Mouse (Mus musculus) megakaryocyte, adult 5-6 weeks (primary cell): ENCODE measurements around the gene Plekhh2. TPM values are rescaled to one million over a fixed set of nuclear protein-coding genes. Genes with fewer than 3 reads are reported as not detected.
"Not testable (repeated sequence)": the region's sequence is repeated elsewhere in the genome, so short reads cannot be mapped to it uniquely, and the experiment has no call there.

Experiments used
- ATAC-seq: 2 replicates; pipeline ENCODE4 v1.8.0; 2016; ENCODE audit warnings: mild to moderate bottlenecking, inconsistent platforms; ENCODE audit not compliant: poor library complexity, severe bottlenecking
- total RNA-seq, 2 experiments: library from RNA; stranded (forward) in 1 of 2; stranded (reverse) in 1 of 2; fragments of 153-499, 151-499 nt in 1 of 2; fragments of 221-1000, 200-1000 nt in 1 of 2; gene quantifications; 2 replicates each; pipeline versions ENCODE4 v1.2.3 to v1.2.4; 2015 to 2017

The Plekhh2 gene
- total RNA-seq, 2 experiments from 2014 or later = 0.15 TPM; not detected in 1

DNA sequence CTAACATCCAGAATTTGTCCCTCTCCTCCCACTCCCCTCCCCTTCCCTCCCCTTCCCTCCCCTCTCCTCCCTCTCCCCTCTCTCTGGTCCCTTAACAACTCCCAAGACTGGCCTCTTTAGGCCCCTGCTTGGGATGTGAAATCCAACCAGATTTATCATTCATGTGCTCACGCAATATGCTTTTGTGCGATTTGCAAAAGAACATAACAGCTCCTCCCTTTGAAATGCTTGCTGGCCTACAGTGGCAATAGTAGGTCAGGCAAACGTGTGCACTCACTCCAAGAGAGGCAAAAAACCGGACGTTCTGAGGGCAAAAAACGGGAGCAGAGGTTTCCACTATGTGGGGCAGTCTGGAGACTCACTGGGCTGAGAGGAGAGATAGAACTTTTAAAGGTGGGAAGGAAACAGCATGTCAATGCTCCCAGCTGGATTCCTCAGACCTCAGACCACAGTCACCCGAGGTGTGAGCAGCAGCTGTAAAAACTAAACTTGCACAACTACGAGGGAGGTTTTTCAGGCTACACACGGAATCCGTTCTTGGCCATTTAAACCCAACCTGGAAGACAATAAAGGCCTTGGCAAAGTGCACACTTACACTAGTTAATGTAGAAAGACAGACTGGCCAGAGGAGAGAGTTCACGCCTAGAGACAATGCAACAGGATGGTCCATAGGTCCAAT, 595 bp upstream of the Plekhh2 start:
- ATAC-seq = no peak

DNA sequence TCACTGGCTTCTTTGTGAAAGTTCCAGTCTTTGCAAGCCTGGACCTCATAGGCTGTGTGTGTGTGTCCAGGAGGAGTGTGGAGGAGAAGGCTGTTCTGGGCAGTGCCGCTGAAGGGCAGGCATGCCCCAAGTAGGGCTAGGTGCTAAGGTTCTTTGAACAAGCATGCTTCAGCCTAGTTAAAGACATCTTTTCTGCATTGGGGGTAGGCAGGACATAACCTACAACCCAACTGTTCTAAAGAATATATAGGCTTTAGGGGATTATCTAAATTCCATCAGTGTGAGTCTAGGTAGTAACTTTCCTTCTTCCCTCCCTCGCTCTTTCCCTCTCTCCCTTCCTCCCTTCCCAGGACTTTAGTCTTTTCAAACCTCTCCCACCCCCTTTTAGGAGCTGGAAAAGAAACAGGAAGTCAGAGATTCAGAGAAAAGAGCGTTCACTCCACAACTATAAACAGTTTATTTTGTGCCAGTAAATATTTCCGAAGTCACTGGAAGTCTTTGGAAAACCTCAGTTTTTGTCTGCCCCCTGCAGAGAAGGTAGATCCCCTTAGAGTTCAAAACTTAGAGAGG, 906 bp downstream of the Plekhh2 start:
- peak; percentile 19; the same call in 1 of the 2 replicates for ATAC-seq

DNA sequence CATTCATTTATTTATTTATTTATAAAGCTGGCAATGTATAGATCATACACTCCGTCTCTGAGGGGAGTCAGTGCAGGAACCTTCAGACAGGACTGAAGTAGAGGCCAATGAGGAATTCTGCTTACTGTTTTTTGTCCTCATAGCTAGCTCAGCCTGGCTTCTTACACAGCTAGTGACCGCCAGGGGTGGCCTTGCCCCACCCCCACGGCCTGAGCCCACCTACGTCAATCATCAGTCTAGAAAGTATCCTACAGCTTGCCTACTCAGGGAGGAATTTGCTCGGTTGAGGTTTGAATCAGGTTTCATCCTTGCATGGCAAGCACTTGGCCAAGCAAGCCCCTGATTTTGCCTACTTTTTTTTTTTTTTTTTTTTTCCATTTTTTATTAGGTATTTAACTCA, 4.2 kb downstream of the Plekhh2 start:
- no peak for ATAC-seq

DNA sequence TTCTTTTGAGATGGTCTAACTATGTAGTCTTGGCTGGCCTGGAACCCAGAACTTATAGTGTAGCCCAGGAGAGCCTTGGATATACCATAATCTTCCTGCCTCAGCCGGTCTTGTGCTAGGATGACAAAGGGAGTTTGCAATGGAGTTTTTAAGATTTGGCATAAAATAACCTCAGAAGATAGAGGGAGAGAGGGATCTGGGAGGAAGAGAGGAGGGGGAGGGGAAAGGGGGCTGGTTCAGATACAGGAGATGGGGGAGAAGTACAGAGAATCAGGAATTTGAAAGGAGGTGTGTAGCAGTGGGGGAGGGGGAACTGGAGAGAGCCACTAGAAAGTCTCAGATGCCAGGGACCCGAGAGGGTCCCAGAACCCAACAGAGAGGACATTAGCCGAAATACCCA, 7.7 kb downstream of the Plekhh2 start:
- no peak for ATAC-seq

DNA sequence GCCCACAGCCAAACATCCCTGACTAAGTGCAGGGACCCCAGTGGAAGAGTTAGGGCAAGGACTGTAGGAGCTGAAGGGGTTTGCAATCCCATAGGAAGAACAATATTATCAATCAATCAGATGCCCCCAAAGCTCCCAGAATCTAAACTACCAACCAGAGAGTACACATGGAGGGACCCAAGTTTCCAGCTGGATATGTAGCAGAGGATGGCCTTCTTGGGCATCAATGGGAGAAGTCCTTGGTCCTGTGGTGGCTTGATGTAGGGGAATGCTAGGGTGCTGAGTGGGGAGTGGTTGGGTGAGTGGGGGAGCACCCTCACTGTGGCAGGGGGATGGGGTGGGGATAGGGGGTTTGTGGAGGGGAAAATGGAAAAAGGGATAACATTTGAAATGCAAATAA, 8.4 kb downstream of the Plekhh2 start:
- no peak for ATAC-seq

DNA sequence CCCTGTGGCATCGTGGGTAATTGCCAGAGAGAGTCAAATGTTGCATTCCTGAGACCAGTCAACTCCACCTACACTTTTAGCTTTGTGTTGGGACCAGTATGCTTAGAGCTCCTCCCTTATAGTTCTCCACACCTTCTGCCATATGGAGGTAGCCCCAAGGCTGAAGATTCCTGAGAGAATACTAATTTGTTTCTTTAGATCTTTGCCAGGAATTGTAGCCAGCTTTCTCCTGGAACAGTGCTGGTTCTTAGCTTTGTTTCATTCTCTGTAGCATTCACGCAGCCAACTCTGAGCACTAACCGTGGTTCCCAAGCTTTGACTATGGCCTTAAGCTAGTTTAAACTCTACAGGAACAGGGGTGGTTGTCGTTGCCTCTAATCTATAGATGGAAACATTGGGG, 17.7 kb downstream of the Plekhh2 start:
- ATAC-seq = no peak

DNA sequence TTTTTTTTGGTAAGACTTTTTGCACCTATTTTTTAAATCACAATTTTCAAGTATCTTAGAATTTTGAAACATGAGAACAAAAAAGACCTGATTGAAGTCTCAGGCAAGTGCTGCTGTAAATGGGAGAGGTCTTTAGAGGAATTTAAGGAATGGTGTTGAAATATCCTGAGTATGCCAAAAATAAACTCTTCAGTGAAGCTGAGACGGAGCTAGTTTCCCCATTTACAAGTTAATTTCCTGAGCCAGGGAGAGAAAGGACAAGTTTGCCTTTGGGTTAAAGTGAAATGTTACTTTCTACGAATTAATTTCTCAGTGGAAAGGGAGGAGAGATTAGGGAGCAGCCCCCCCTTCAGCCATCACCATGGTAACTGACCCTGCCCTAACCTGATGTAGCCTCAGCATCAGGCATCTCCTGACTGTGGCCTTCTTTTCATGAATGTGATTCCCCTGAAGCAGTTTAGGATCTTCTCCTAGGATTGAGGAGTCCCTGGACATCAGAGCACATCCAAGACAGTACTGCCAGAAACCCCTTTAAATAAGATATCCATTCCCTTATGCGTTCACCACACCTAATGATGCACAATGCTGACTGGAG, 18.6 kb downstream of the Plekhh2 start:
- no peak for ATAC-seq

DNA sequence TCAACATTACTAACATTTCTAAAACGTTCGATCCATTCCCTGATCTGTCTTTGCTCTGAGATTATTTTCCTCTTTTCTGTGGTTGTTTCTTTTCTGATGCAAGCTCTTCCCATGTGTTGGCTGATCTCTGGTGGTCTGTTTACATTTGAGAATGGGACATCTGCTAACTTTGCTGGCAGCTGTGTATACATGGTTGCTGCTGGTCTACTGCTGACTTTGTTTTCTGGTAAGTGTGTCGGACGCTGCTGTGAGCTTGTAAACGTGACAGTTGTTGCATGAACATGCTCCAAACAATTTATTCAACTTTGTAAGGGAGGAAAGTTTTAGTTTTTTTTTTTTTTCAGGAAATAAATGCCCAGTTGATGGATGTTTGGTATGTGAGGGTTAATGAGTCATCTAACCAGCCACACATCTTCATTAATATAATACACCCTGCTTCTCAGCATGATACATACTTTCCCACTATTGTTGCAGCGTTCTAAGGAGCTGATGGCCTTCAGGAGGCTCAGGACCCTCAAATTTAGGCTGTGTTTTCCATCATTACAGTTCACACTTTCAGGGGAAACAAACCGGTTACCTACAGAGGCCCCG, 21.3 kb downstream of the Plekhh2 start:
- ATAC-seq = no peak

DNA sequence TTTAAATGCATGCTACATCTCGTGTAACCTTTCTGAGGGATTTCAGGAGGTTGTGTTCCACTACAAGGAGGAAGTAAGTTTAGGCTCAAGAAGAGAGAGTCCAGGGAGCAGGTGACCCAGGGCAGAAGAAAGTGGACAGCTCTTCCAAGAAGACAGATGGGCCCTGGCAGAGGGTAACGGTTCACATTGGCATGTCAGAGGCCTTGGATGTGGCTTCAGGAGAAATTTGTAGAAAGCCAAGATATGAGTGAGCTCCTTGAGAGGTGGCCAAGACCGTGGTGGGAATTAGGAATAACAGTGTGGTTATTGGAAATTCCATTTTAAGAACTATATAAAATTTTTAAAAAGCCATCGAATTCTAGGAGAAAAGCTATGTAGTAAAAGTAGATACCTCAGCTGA, 22.1 kb downstream of the Plekhh2 start:
- no peak for ATAC-seq

DNA sequence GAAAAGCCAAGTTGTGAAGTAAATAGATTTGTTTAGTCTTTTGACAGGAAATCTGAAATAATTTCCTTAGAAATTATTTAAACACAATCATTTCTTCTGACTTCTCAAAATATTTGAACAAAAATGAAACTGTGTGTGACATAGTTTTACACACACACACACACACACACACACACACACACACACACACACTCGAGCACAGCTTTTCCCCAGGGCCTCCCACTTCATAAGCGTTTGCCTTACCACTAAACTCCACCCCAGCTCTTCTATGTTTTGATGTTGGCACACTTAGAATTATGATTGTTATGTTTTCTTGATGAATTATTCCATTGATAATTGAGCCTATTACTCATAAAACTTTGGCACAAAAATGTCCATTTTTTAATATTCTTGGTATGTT, 22.9 kb downstream of the Plekhh2 start:
- no peak for ATAC-seq

DNA sequence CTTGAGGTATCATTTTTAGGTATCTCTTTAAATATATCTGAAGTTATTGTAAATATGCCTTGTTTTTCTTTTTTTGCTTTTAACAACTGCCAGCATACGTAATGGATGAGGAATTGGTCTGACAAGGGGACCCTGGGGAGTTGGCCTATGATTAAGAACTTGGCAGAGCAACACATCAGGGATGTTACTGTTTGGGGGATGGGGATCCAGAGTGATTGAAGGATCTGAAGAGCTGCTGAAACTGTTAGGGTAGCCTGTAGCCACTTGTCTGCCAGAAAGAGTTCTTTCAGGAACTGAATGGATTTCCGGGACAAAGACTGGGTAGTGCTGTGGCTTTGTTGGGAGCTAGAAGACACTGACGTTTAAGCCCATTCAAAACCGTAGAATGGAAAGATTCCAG, 23.5 kb downstream of the Plekhh2 start:
- ATAC-seq = no peak

DNA sequence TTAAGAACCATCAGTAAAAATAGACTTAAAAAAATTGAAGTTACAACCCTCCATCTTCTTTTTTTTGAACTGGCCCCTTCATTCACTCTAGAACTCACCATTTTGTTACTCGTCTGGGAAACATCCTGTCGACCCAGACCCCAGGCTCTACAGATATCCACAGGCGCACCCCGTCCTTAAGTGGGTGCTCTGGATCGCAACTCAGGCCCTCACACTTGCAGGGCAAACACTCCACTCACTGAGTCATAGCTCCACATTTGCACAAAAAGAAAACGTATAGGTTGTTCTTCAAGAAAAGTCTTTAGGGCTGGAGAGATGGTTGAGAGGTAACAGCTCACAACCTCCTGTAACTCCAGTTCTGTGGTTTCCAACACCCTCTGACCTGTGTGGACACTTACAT, 25.6 kb downstream of the Plekhh2 start:
- no peak for ATAC-seq

DNA sequence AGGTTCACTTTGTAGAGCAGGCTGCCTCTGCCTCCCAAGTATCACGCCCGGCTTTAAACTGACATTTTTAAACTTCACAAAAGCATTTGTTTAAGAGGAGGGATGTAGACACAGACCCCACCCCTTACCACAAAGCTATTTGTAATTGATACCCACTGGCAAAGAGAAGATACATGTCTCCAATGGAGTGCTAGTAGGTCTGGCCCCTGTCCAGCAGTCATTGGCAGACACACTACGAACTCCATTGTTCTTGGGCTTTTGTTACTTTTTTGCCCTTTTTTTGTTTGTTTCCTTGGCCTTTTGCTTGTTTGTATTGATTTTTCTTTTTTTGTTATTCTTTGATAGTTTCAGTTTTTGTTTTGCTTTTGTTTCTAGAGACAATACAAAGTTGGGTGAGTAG, 26.3 kb downstream of the Plekhh2 start:
- ATAC-seq = no peak

DNA sequence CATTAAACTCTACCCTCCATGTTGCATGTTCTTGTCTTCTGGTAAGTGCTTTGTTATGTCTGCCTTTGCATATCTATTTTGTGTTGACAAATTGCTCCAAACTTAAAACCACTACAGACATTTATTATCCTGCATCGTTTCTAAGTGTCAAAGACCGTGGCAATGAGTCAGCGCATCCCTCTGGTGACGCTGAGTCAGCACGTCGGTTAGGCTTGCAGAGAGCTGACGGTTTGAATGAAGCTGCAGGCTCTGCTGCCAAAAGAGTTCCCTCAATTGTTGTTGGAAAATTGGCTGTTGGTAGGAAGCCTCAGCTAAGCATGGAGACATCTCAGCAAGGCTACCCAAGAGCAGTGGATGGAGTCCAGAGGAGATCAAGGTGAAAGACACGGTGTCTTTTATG, 28.9 kb downstream of the Plekhh2 start:
- ATAC-seq = 0 out of 2 replicates have a peak, but pooled peaks have one; percentile 59

DNA sequence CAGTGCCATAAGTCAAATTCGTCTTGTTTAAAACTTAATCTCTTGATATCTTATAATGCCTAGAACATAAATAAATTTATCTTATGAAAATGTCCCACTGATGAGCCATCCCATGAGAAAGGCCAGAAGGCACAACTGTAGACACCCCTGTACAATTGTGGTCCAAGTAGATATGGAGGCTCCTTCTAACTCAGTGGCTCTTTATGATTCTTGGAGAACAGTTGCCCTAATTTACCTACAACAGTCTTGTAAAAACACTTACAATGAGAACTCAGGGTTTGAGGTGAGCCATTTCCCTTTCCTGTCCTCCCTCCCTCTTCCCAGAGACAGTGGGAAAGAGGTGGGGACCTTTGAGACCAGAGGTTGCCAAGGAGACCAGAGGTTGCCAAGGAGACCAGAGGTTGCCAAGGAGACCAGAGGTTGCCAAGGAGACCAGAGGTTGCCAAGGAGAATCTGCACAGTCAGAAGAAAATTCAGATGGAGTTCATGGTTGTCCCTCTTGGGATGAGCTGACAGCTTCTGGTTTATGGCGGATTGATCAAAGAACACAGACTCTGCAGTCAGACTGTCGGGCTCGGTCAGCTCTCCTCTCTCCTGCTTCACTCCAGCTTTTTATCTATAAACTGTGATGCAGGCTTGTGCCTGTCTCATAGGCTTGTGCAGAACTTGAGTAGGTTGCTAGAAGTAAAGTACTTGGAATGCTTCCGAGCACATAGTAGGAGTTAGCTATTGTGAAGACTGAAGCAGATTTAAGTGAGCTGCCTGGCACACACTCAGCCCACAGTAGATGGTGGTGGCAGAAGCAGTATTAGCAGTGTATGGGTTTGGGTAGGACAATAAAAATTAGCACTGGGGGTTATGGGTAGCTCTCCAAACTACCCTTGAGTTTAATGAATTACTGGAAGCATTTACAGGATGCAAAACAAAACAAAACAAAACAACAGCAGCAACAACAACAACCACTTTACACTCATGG, 39.5 kb downstream of the Plekhh2 start:
- ATAC-seq = no peak

DNA sequence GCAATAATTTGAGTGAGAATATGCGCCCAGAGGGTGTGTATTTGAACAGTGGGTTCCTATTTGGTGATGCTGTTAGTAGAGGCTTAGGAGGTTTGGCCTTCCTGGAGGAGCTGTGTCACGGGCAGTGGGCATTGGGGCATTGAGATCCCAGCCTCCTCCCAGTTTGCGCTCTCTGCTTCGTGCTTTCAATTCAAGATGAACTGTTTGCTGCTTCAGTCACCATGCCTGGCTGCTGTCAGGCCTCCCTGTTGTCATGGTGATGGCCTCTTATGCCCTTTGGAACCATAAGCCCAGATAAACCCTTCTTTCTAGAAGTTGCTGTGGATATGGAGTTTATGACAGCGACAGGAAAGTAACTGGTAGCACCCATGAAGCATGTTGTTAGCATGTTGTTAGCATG, 40.5 kb downstream of the Plekhh2 start:
- no peak for ATAC-seq

DNA sequence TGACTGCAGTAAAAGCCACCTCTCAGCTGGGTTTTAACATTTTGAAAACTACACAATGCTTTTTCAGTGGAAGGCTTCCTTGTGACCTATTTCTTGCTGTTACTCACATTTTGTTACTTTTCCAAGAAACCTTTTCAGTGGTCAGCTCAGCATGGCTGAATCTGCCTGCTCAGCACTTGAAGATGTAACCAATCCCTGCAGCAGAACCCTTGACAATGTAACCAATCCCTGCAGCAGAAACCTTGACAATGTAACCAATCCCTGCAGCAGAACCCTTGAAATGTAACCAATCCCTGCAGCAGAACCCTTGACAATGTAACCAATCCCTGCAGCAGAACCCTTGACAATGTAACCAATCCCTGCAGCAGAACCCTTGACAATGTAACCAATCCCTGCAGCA, 52.6 kb downstream of the Plekhh2 start:
- ATAC-seq = not testable (repeated sequence)

DNA sequence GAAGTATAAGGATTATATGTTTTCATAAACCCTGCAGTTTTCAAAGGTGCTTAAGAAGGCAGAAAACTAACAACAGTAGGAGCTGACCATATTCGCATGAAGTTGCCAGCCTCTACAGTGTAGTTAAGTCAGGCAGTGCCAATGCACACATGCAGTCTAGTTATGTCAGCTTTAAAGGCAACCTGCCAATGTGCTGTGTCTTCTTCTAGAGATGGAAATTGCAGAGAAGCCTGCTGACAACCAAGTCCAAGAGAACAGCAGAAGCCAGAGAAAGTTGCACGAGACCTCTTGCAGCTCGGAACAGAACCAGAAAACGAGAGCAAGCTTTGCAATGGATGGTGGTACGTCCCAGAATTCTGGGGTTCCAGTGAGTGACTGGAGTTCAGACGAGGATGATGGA, 54.1 kb downstream of the Plekhh2 start:
- ATAC-seq = no peak

DNA sequence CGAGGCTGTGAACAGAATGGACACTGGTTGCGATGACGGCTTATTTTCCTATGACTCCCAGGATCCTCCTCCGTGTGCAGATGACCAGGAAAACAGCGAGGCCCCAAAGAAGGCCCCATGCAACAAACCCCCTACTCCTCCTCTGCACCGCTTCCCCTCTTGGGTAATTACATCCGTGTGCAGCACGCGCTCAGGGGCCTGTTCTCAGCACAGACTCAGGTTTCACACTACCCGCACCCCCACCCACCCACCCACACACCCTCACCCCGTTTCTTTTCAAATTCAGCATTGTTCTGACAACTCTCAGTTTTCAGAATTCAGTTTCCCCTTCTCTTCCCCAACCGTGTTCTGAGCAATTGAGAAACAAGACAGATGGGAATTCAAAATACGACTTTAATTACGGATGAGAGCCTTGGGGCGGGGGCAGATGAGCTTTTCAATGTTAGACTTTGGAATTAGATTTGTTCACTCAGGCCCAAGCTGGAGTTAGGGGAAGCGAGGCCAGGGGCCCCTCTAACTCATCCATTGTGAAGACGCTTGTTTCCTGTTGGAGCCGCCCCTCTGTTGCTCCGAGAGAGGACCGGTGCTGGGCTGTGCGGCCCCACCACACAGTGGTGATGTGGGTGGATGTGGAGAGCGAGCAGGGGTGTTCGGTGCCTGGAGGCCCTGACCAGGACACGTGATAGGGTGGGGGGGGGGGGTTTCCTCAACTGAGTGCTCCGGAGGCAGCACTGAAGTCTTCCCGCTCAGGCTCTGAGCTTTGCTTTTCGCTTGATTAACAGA, 55.3 kb downstream of the Plekhh2 start:
- ATAC-seq = peak; percentile 54

DNA sequence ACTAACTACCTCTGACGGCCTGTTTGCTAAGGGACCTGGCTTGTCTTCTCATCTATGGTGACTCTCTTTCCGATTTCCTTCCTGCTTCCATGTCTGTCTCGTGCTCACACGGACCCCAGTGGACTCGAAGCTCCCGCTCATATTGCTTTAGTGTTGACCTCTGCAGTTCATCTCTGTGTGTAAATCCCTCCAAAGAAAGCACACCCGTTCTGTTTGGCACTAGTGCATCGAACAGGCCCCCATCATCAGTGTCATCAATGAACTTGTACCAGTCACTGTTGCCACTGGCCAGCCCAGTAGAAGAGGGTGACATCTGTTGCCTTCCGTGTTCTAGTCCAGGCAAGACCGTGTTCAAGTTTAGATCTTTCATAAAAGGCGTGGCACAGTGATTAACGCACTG, 57.1 kb downstream of the Plekhh2 start:
- no peak for ATAC-seq
